Mouse (Mus musculus) G1E (cell line): Measurements from ENCODE around the gene Arhgap19. TPM values are rescaled to one million over a fixed set of nuclear protein-coding genes. Genes with fewer than 3 reads are reported as not detected.

Experiments used
- ATAC-seq: 2 replicates; pipeline ENCODE4 v1.8.0; 2016; ENCODE audit warnings: mild to moderate bottlenecking; ENCODE audit not compliant: insufficient number of reproducible peaks, poor library complexity, low FRiP score, severe bottlenecking; ENCODE audit errors: extremely low read depth
- DNase-seq: peaks from one replicate; pipeline ENCODE4 v3.0.0; 2012; ENCODE audit warnings: low spot score
- H3K27me3 ChIP-seq: 2 replicates; pipeline ENCODE4 v1.6.1; 2012; ENCODE audit warnings: mild to moderate bottlenecking, low read length, inconsistent platforms; ENCODE audit not compliant: insufficient read depth
- H3K36me3 ChIP-seq: replicated peaks from 2 replicates; pipeline ENCODE3; 2012; ENCODE audit warnings: mild to moderate bottlenecking, inconsistent platforms
- H3K4me1 ChIP-seq: 2 replicates; pipeline ENCODE4 v1.6.1; 2012; ENCODE audit warnings: low read depth, low read length, inconsistent platforms, mixed read lengths; ENCODE audit not compliant: insufficient read depth
- H3K4me3 ChIP-seq: 2 replicates; pipeline ENCODE4 v1.5.1; 2012; ENCODE audit warnings: low read depth, mild to moderate bottlenecking, inconsistent platforms, low read length, moderate library complexity, mixed read lengths
- H3K9me3 ChIP-seq: replicated peaks from 2 replicates; pipeline ENCODE4 v1.6.1; 2012; ENCODE audit warnings: inconsistent platforms
- CTCF ChIP-seq: IDR thresholded peaks from 2 replicates; pipeline ENCODE4 v1.5.1; 2012; ENCODE audit warnings: low read depth, low read length, inconsistent platforms, mixed read lengths
- GATA1 ChIP-seq: IDR thresholded peaks from 2 replicates; pipeline ENCODE4 v1.6.1; 2012; ENCODE audit warnings: borderline replicate concordance, low read length, inconsistent platforms, mixed read lengths
- GATA2 ChIP-seq: IDR thresholded peaks from 2 replicates; pipeline ENCODE4 v1.6.1; 2012; ENCODE audit warnings: low read depth, low read length, inconsistent platforms, borderline replicate concordance
- POLR2AphosphoS5 ChIP-seq: IDR thresholded peaks from 2 replicates; pipeline ENCODE4 v1.6.1; 2012; ENCODE audit warnings: low read depth, low read length, inconsistent platforms; ENCODE audit not compliant: insufficient replicate concordance
- TAL1 ChIP-seq: conservative IDR thresholded peaks from 2 replicates; pipeline ENCODE4 v1.6.1; 2012; ENCODE audit warnings: low read depth, low read length, inconsistent platforms, mixed read lengths
- polyA plus RNA-seq: library from polyadenylated mRNA; stranded (reverse); fragments of >175 nt; gene quantifications from 2 replicates; pipeline ENCODE4 v1.2.3, GENCODE M21; 2012
- total RNA-seq, 2 experiments: library from RNA; stranded (forward) in 1 of 2; stranded (reverse) in 1 of 2; fragments of 200-1000 nt in 1 of 2; fragments of >200 nt in 1 of 2; fragmentation: Nextera tagmentation in 1 of 2; gene quantifications; 2 replicates each; pipeline ENCODE4 v1.2.3; 2014 to 2017

The Arhgap19 gene
- total and polyA plus RNA-seq, 3 experiments: 9.0 to 95.6 (median 46.9) TPM

DNA sequence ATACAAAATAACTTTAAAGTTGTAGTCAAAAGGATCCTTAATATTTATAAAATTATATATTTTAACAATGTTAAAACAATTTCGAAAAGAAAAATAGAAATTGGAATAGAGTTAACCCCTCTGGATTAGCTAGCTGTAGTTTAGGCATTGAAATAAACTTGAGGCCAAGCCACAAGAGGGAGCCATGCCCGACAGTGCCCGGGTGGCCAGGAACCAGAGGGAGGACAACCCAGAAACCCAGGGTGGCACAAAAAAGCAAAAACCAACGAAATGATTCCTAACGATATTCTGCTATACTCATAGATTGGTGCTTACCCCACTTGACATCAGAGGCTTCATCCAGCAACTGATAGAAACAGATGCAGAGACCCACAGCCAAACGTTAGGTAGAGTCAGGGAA, 24.3 kb downstream of the Arhgap19 start:
- H3K36me3 ChIP-seq: peaks cover 94% of the 10 kb centered on the region
- no peaks in the 10 kb centered on the region for H3K27me3 ChIP-seq
- H3K4me3 ChIP-seq: no peak overlapping the region
- H3K9me3 ChIP-seq: no peaks in the 10 kb centered on the region
- DNase-seq: no peak
- ATAC-seq: no peak
- H3K4me1 ChIP-seq: no peaks in the 10 kb centered on the region
- no peak for TF ChIP-seq GATA2
- TF ChIP-seq POLR2AphosphoS5: no peak
- no peak for TF ChIP-seq GATA1
- no peak for TF ChIP-seq TAL1
- TF ChIP-seq CTCF: no peak

DNA sequence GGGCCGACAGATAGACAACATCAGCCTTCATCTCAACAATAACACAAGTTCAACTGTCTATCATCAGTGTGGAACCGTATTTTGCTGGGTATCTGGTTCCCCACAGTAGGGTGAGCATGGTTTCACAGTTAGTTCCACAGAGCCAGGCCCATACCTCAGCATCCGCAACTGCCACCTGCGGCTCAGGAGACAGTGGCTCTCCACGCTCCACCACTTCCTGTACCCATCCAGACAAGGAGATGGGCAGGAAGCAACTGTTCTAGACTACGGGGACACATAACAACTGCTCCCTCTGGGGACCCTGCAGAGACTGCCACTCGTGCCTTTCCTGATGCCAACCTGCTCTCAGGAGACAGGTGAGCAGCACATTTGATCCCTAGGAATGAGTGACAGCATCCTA, 33.1 kb downstream of the Arhgap19 start:
- ATAC-seq: no peak
- Histone ChIP-seq H3K27me3 (no peaks in the 10 kb centered on the region), H3K9me3 (no peaks in the 10 kb centered on the region), H3K4me1 (peaks cover 15% of the 10 kb centered on the region), H3K36me3 (peaks cover 90% of the 10 kb centered on the region), H3K4me3 (no peak overlapping the region)
- DNase-seq: no peak
- TF ChIP-seq GATA1: no peak

DNA sequence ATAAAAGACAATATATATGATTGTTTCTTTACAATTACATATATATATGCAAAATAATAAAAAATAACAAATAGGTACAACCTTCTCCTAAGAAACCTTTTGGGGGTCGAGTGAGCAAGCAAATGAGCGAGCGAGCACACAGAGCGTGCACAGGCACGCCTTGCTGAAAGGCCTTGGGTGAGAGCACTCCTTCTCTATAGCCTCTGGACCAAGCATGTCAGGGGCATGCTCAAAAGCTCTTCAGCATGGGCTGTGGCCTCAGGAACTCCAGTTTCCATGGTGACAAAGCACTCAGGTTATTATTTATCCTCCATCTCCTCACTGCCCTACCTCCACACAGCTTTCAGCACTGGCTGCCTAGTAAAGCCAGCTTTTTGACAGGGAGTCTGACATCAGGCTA, 35.2 kb downstream of the Arhgap19 start:
- TF ChIP-seq POLR2AphosphoS5 (no peak), GATA2 (no peak), CTCF (no peak), TAL1 (no peak), GATA1 (no peak)
- Histone ChIP-seq H3K9me3 (no peaks in the 10 kb centered on the region), H3K36me3 (peaks cover 86% of the 10 kb centered on the region), H3K27me3 (no peaks in the 10 kb centered on the region), H3K4me1 (peaks cover 15% of the 10 kb centered on the region), H3K4me3 (no peak overlapping the region)
- DNase-seq: no peak
- no peak for ATAC-seq

DNA sequence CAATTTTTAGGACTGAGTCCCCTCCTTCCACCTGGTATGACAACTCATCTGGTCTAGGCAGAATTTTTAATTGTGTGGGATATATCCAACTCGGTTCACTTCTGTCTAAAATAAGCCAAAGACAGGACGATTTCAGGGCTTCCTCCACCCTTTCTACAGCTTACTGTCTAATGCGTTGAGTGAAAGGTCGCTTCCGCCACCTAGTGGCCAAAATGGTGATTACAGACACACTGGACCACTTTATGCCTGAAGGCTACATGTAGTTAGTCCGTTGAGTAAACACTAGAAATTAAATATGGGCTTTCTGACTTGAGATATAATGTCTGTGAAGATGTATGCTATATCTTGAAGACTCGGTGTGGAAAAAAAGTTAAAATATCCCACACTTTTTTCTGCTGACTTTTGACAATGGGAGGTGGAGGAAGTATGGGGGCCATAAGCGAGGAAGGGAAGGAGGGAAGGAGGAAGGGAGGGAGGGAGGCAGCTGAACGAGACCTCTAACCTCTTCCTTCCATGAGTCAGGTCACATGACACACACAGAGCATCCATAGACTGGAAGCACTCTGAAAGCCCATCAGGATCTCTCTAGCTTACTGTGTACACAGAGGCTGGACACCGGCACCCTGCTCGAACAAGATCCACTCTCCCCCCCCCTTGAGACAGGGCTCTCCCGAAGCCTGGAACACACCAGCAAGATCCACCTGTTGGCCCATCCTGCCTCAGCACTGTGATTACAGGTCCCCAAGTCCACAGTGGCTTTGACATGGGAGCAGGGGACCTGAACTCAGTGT, 37.8 kb downstream of the Arhgap19 start:
- TF ChIP-seq CTCF: peak; percentile 84
- TF ChIP-seq POLR2AphosphoS5: no peak
- H3K9me3 ChIP-seq: no peaks in the 10 kb centered on the region
- no peak for ATAC-seq
- H3K36me3 ChIP-seq: peaks cover 68% of the 10 kb centered on the region
- no peak overlapping the region for H3K4me3 ChIP-seq
- peaks cover 15% of the 10 kb centered on the region for H3K4me1 ChIP-seq
- DNase-seq: peak; percentile 35
- H3K27me3 ChIP-seq: no peaks in the 10 kb centered on the region

DNA sequence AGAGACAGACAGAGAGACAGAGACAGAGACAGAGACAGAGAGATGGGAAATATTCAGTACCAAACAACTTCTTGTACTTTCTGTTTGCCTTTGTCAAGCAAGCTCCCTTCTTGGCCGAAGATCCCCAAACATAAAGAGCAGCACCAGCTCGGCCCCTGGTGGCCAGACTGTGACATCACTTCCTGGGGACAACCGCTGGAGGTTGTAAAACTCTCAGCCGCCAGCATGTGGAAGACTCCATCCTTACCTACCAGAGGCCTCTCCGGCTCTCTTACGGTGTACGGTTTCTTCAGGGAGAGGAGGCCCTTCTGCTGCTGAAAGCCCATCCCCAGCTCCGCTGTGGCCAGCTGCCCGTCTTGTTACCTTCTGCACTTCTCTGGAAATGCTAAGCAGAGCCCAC, 40.3 kb downstream of the Arhgap19 start:
- DNase-seq (no peak), ATAC-seq (no peak)
- Histone ChIP-seq H3K27me3 (no peaks in the 10 kb centered on the region), H3K4me3 (no peak overlapping the region), H3K4me1 (peaks cover 8% of the 10 kb centered on the region), H3K9me3 (no peaks in the 10 kb centered on the region), H3K36me3 (peaks cover 49% of the 10 kb centered on the region)
- TF ChIP-seq GATA2 (no peak), CTCF (no peak), TAL1 (no peak), GATA1 (no peak), POLR2AphosphoS5 (no peak)

DNA sequence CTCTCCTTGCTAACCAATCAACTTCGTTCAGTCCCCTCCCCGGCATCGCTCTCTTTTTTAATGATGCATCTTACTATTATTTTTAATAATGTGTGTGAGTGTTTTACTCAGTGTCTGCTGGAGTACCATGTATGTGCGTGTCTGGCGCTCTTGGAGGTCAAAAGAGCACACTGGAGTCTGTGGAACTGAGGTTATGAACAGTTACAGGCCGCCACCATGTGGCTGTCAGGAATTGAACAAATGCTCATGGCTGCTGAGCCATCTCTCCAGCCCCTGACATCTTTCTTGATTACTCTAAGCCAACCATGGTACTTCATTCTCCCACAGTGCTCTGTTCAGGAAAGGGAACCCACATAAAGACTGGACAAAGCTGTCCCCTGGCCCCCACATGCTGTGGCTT, 42.1 kb downstream of the Arhgap19 start:
- TF ChIP-seq POLR2AphosphoS5 (no peak), CTCF (no peak), GATA1 (no peak), TAL1 (no peak), GATA2 (no peak)
- DNase-seq: no peak

DNA sequence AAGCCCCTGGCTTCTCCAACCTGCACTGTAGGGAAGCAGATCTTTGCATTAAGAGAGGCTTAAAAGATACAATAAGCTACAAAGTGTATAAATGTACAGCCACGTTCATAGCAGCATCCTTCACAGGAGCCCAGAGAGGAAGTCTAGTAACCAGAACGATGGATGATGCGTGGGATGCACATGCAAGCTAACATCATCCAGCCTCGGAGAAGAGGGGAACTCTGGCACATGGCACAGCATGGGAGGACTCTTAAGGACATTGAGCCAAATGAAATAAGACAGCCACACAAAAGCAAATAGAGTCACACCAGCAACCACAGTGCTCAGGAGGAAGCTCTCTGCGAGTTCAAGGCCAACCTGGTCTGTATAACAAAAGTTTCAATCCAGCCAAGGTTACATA, 42.6 kb downstream of the Arhgap19 start:
- peaks cover 15% of the 10 kb centered on the region for H3K27me3 ChIP-seq
- no peak overlapping the region for H3K4me3 ChIP-seq
- DNase-seq (no peak), ATAC-seq (no peak)
- H3K4me1 ChIP-seq: no peaks in the 10 kb centered on the region; the same call in 1 of the 2 replicates
- TF ChIP-seq CTCF (no peak), GATA1 (no peak), TAL1 (no peak), GATA2 (no peak), POLR2AphosphoS5 (no peak)
- no peaks in the 10 kb centered on the region for H3K9me3 ChIP-seq
- H3K36me3 ChIP-seq: peaks cover 28% of the 10 kb centered on the region

More for the DNA sequence above, 42.1 kb downstream of the Arhgap19 start:
- Histone ChIP-seq H3K36me3 (peaks cover 33% of the 10 kb centered on the region), H3K4me3 (no peak overlapping the region), H3K9me3 (no peaks in the 10 kb centered on the region), H3K4me1 (no peaks in the 10 kb centered on the region; the same call in 1 of the 2 replicates), H3K27me3 (peaks cover 13% of the 10 kb centered on the region)
- ATAC-seq: no peak
